In the genomic region with DNA sequence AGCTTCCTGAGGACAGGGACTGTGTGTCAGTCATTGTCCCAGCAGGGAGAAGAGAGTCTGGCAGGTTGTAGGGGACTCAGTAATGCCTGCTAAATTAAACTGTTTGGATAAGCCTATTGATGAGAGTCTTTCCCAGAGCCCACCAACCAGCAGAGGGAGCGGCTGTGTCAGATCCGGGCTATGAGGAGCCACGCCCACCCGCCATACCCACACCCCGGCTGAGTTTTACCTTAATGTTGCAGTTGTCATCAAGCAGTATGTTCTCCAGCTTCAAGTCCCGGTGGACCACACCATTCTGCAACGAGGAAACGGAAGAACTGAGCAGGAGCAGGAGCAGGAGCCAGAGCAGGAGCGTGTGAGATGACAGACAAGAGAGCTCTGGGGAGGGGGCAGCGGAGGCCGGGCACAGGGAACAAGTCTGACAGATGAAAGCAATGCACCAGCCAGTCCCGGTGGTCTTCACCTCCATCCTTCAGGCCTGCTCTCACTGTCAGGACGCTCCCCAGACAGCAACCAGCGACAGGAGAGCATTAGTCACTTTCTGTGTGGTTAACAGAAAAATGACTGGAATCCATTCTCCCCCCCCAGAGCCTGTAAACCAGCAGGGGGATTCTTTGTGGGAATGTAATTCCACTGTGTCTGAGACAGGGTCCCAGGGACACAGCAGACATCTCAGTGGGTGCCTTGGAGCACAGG, we compare ENCODE assay signal across 8 mouse cellular contexts. TPM values are rescaled to one million over a fixed set of nuclear protein-coding genes. Genes with fewer than 3 reads are reported as not detected.
DNase-seq lines count a peak whose midpoint lies in the region; ATAC-seq and TF ChIP-seq lines count a peak whose summit lies in the region.

No protein-coding gene starts in this region.

- peaks cover 38% of the 10 kb centered on the region for H3K79me2 ChIP-seq in C2C12 (ENCODE audit: control insufficient read depth, insufficient read depth)
- no peaks in the 10 kb centered on the region for H3K79me2 ChIP-seq in liver, adult 2 months (ENCODE audit: control insufficient read depth, insufficient read depth, low read length)

- 0 out of 2 replicates have a peak overlapping the region, but pooled peaks have one; percentile 24 for H3K9ac ChIP-seq in heart, embryonic 11.5 days (ENCODE audit: low read depth, low read length)
- H3K9ac ChIP-seq in liver, adult 2 months (ENCODE audit: low read depth, low read length): no peak overlapping the region

- H3K9me3 ChIP-seq in heart, embryonic 11.5 days (replicated peaks; ENCODE audit: control insufficient read depth, low read length): no peaks in the 10 kb centered on the region

- H3K36me3 ChIP-seq in heart, embryonic 11.5 days (ENCODE audit: control insufficient read depth, insufficient read depth, low read length): no peaks in the 10 kb centered on the region
- peaks cover 8% of the 10 kb centered on the region for H3K36me3 ChIP-seq in C2C12 (ENCODE audit: control insufficient read depth, insufficient read depth)
- no peaks in the 10 kb centered on the region for H3K36me3 ChIP-seq in liver, adult 2 months (ENCODE audit: control insufficient read depth, insufficient read depth, low read length)

- 14% methylated on average over 14 of the region's 14 CpGs for WGBS in heart, embryonic 11.5 days (ENCODE audit: insufficient replicate concordance)
- 79% methylated on average over 14 of the region's 14 CpGs for WGBS in liver, adult 2 months

- 0 out of 2 replicates have a peak, but pooled peaks have one; percentile 4 for TF ChIP-seq POLR2A in embryonic fibroblast, embryonic 13.5 days (IDR thresholded peaks at IDR 0.05; ENCODE audit: low read depth, low read length)
- TF ChIP-seq POLR2A in liver, adult 2 months (IDR thresholded peaks at IDR 0.05; ENCODE audit: extremely low read depth, insufficient read depth, low read length): no peak

- peak overlapping the region; percentile 50 for H3K4me2 ChIP-seq in heart, embryonic 11.5 days

- peak overlapping the region; percentile 11; the same call in 1 of the 2 replicates for H3K27ac ChIP-seq in heart, embryonic 11.5 days (ENCODE audit: low read depth, low read length)
- peak overlapping the region; percentile 89 for H3K27ac ChIP-seq in embryonic fibroblast, embryonic 13.5 days (ENCODE audit: insufficient read depth, low read length)
- H3K27ac ChIP-seq in liver, adult 2 months (replicated peaks; ENCODE audit: insufficient read depth, low read depth, low read length): no peak overlapping the region

- no peak for DNase-seq in heart, postnatal 10 days
- no peak for DNase-seq in liver, adult 2 months (ENCODE audit: extremely low read depth, low read depth, low spot score)
- DNase-seq in retina, postnatal 1 day: peak; percentile 56
- DNase-seq in ovary, postnatal 14 days (ENCODE audit: low spot score): no peak
- no peak for DNase-seq in adrenal gland, postnatal 36 days

- no peak overlapping the region for H3K4me3 ChIP-seq in heart, embryonic 11.5 days (ENCODE audit: low read depth, low read length)
- H3K4me3 ChIP-seq in C2C12 (ENCODE audit: insufficient read depth, poor library complexity, severe bottlenecking): peak overlapping the region; percentile 21
- no peak overlapping the region for H3K4me3 ChIP-seq in embryonic fibroblast, embryonic 13.5 days (ENCODE audit: insufficient read depth, low read length)
- no peak overlapping the region for H3K4me3 ChIP-seq in liver, adult 2 months (ENCODE audit: insufficient read depth, low read depth, low read length)

- no peaks in the 10 kb centered on the region for H3K27me3 ChIP-seq in heart, embryonic 11.5 days (ENCODE audit: control insufficient read depth, insufficient read depth, low read length)
- no peaks in the 10 kb centered on the region for H3K27me3 ChIP-seq in C2C12 (ENCODE audit: control insufficient read depth, insufficient read depth, insufficient read length)
- H3K27me3 ChIP-seq in liver, adult 2 months (ENCODE audit: control insufficient read depth, insufficient read depth, low read length): no peaks in the 10 kb centered on the region

- TF ChIP-seq CTCF in C2C12 (IDR thresholded peaks at IDR 0.05; ENCODE audit: control insufficient read depth, insufficient read depth, insufficient read length): peak; percentile 12
- TF ChIP-seq CTCF in embryonic fibroblast, embryonic 13.5 days (IDR thresholded peaks at IDR 0.05; ENCODE audit: borderline replicate concordance, insufficient read depth, low read length): no peak
- TF ChIP-seq CTCF in liver, adult 2 months (IDR thresholded peaks at IDR 0.05; ENCODE audit: low read depth, low read length): peak; percentile 20; the same call in 1 of the 2 replicates

- intact Hi-C loops in heart, postnatal 10 days (cut with DNase I): no loop called here

- no peaks in the 10 kb centered on the region for H3K79me3 ChIP-seq in C2C12 (ENCODE audit: low read depth)

- ATAC-seq in heart, embryonic 11.5 days (replicated peaks; ENCODE audit: insufficient number of reproducible peaks, low FRiP score, low TSS enrichment): no peak

- H3K4me1 ChIP-seq in heart, embryonic 11.5 days (ENCODE audit: control insufficient read depth, insufficient read depth, low read length): peaks cover 80% of the 10 kb centered on the region
- peaks cover 56% of the 10 kb centered on the region for H3K4me1 ChIP-seq in embryonic fibroblast, embryonic 13.5 days (ENCODE audit: control insufficient read depth, insufficient read depth, low read length)
- no peaks in the 10 kb centered on the region for H3K4me1 ChIP-seq in liver, adult 2 months (ENCODE audit: control insufficient read depth, insufficient read depth, low read length)

- no peak overlapping the region for H3ac ChIP-seq in C2C12 (ENCODE audit: control insufficient read depth, insufficient read length, low read depth)

TF ChIP-seq in C2C12, 6 proteins besides CTCF, POLR2A, EP300 and RAD21:
- TF ChIP-seq MYOG (IDR thresholded peaks at IDR 0.05; ENCODE audit: control insufficient read depth, extremely low read depth, insufficient read length) (no peak), USF1 (IDR thresholded peaks at IDR 0.05; ENCODE audit: low read depth) (no peak), FOSL1 (IDR thresholded peaks at IDR 0.05; ENCODE audit: insufficient read depth, low read length, poor library complexity, severe bottlenecking) (peak; percentile 60), MYOD1 (IDR thresholded peaks at IDR 0.05; ENCODE audit: control insufficient read depth, insufficient read length, low read depth) (peak; percentile 49), CEBPB (IDR thresholded peaks at IDR 0.05; ENCODE audit: low read depth) (no peak), MAX (IDR thresholded peaks at IDR 0.05) (no peak)

RNA-seq across cellular contexts. Expression of a gene that starts 48.2 kb away (rescaled TPM):
- polyA plus RNA-seq in heart, embryonic 11.5 days (2014; fragmentation: Nextera tagmentation; extraction: Ambion mirVana): 2.4 and 3.0 TPM in 2 replicates
- 10 to 100 TPM; 25.3 to 33.0 TPM for total RNA-seq in heart, postnatal 10 days (2021)
- 15.2 TPM for polyA plus RNA-seq in C2C12 (2012; fragmentation: generic; extraction: Trizol)
- 74.3 and 84.1 TPM in 2 replicates for polyA plus RNA-seq in embryonic fibroblast, embryonic 13.5 days (2011; ENCODE audit: insufficient read length, low read depth, missing spikeins)
- 0.65 and 0.87 TPM in 2 replicates for total RNA-seq in liver, adult 2 months (2014; rRNA removed)
- polyA plus RNA-seq in liver, adult 2 months (2012; rRNA removed): 1.4 and 2.8 TPM in 2 replicates
- 1 to 10 TPM; 5.6 to 7.7 TPM for total RNA-seq in adrenal gland, postnatal 36 days (2021)
